Mouse (Mus musculus): ENCODE results near the gene Lsp1. TPM values are rescaled to one million over a fixed set of nuclear protein-coding genes. Genes with fewer than 3 reads are reported as not detected.

The Lsp1 gene
- polyA plus RNA-seq, 1 experiment from 2014 or later: 161 TPM

GRCm38 (mm10) chr7:142421826-142422225 lies 38.8 kb upstream of the Lsp1 start:
- Histone ChIP-seq H3K36me3 (ENCODE audit: insufficient read depth, low read length) (no peaks in the 10 kb centered on the region), H3K4me2 (ENCODE audit: low read length) (no peak overlapping the region), H3K4me1 (replicated peaks; ENCODE audit: insufficient read depth, low read length) (no peaks in the 10 kb centered on the region), H3K27ac (no peak overlapping the region), H3K27me3 (ENCODE audit: insufficient read depth, low read length) (no peaks in the 10 kb centered on the region), H3K9me3 (replicated peaks; ENCODE audit: low read length) (no peaks in the 10 kb centered on the region), H3K4me3 (replicated peaks; ENCODE audit: low read depth, low read length) (no peak overlapping the region), H3K9ac (ENCODE audit: low read depth, low read length) (no peak overlapping the region)
- TF ChIP-seq CTCF (IDR thresholded peaks at IDR 0.05; ENCODE audit: low read depth): no peak
- no peak for DNase-seq (ENCODE audit: low spot score)
- 81% methylated on average over 2 of the region's 2 CpGs for WGBS
- ATAC-seq (replicated peaks; ENCODE audit: low FRiP score, low read depth): no peak

DNA sequence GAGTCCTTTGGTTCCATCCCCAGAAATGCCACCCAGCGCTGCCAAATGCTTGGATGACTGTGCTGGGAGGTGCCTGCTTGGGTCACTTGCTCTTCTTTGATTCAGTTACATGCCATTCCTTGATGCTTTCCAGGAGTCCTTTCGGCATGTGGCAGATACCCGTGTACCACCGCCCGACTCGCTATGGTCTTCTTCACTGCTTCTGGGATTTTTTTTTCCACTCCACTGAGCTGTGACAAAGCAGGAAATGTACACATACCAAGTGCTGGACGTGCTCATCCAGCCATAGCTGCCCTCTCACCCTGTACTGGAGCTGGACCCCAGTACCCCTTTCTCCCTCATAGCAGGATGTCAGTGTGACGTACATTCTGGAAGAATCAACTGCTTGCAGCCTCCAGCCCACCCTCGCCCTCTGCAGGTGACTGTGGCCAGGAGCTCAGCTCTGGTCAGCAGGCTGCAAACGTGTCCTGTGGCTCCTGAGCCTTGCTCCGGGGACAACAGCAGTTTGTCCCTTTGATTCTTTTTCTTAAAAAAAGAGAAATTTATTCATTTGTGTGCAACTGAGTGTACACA lies 34.9 kb upstream of the Lsp1 start:
- Histone ChIP-seq H3K4me1 (replicated peaks; ENCODE audit: insufficient read depth, low read length) (0 out of 2 replicates have a peak, but pooled peaks cover 5% of the 10 kb centered on the region), H3K36me3 (ENCODE audit: insufficient read depth, low read length) (no peaks in the 10 kb centered on the region)
- peak; percentile 34; the same call in 1 of the 2 replicates for ATAC-seq (replicated peaks; ENCODE audit: low FRiP score, low read depth)

DNA sequence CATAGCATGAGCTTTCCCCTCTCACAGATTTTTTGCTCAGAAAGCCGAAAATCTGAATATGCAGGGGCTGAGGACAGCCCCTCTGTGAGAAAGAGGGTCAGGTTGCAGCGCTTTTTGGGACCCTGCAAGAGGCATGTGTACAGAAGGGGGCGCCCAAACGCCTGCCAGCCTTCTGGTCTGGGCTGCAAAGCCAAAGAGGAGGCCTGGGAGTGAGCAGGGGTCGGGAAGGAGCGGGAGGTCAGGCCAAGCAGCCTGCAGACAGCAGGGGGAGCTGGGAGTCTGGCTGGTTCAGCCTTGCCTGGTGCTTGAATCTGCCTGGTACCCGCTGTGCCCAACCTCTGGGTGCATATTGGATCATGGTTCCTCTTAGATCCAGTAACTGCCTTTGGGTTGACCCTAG lies 32.4 kb upstream of the Lsp1 start:
- Histone ChIP-seq H3K27ac (no peak overlapping the region), H3K27me3 (ENCODE audit: insufficient read depth, low read length) (no peaks in the 10 kb centered on the region)
- peak; percentile 33; the same call in 1 of the 2 replicates for ATAC-seq (replicated peaks; ENCODE audit: low FRiP score, low read depth)

More for the DNA sequence above, 34.9 kb upstream of the Lsp1 start:
- Histone ChIP-seq H3K27ac (no peak overlapping the region), H3K9me3 (replicated peaks; ENCODE audit: low read length) (no peaks in the 10 kb centered on the region), H3K4me2 (ENCODE audit: low read length) (no peak overlapping the region), H3K27me3 (ENCODE audit: insufficient read depth, low read length) (no peaks in the 10 kb centered on the region), H3K9ac (ENCODE audit: low read depth, low read length) (no peak overlapping the region), H3K4me3 (replicated peaks; ENCODE audit: low read depth, low read length) (no peak overlapping the region)
- WGBS: 37% methylated on average over 11 of the region's 11 CpGs
- TF ChIP-seq CTCF (IDR thresholded peaks at IDR 0.05; ENCODE audit: low read depth): peak; percentile 74
- peak; percentile 73 for DNase-seq (ENCODE audit: low spot score)

GRCm38 (mm10) chr7:142430160-142430678 lies 30.4 kb upstream of the Lsp1 start:
- Histone ChIP-seq H3K9me3 (replicated peaks; ENCODE audit: low read length) (no peaks in the 10 kb centered on the region), H3K4me1 (replicated peaks; ENCODE audit: insufficient read depth, low read length) (0 out of 2 replicates have a peak, but pooled peaks cover 5% of the 10 kb centered on the region), H3K9ac (ENCODE audit: low read depth, low read length) (no peak overlapping the region), H3K36me3 (ENCODE audit: insufficient read depth, low read length) (no peaks in the 10 kb centered on the region), H3K4me2 (ENCODE audit: low read length) (no peak overlapping the region), H3K4me3 (replicated peaks; ENCODE audit: low read depth, low read length) (no peak overlapping the region), H3K27ac (peak overlapping the region; percentile 16; the same call in 1 of the 2 replicates), H3K27me3 (ENCODE audit: insufficient read depth, low read length) (no peaks in the 10 kb centered on the region)
- TF ChIP-seq CTCF (IDR thresholded peaks at IDR 0.05; ENCODE audit: low read depth): no peak
- peak; percentile 31; the same call in 1 of the 2 replicates for ATAC-seq (replicated peaks; ENCODE audit: low FRiP score, low read depth)
- 32% methylated on average over 11 of the region's 12 CpGs for WGBS
- DNase-seq (ENCODE audit: low spot score): no peak

More for the DNA sequence above, 32.4 kb upstream of the Lsp1 start:
- Histone ChIP-seq H3K36me3 (ENCODE audit: insufficient read depth, low read length) (no peaks in the 10 kb centered on the region), H3K4me1 (replicated peaks; ENCODE audit: insufficient read depth, low read length) (0 out of 2 replicates have a peak, but pooled peaks cover 5% of the 10 kb centered on the region), H3K9me3 (replicated peaks; ENCODE audit: low read length) (no peaks in the 10 kb centered on the region), H3K4me3 (replicated peaks; ENCODE audit: low read depth, low read length) (no peak overlapping the region), H3K9ac (ENCODE audit: low read depth, low read length) (no peak overlapping the region), H3K4me2 (ENCODE audit: low read length) (no peak overlapping the region)
- WGBS: 11% methylated on average over 7 of the region's 7 CpGs
- peak; percentile 71 for TF ChIP-seq CTCF (IDR thresholded peaks at IDR 0.05; ENCODE audit: low read depth)
- peak; percentile 82 for DNase-seq (ENCODE audit: low spot score)

DNA sequence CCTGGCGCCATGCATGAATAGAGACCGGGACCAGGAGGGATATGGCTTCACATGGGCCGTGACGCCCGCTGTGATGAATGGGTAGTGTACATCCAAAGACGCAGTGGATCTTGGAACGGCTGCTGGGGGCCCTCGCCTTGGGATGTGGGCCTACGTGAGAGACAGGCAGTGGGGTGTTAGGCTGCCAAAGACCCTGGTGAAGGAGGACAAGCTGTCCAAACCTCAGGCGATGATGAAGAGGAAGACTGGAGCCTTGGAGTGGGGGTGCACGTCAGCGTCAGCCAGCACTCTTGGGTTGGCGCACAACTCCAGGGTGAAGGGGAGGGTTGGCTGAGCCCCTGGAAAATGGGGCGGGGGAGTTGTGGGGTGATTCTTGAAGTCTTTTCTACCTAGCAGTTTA lies 29.5 kb upstream of the Lsp1 start:
- Histone ChIP-seq H3K9me3 (replicated peaks; ENCODE audit: low read length) (no peaks in the 10 kb centered on the region), H3K4me3 (replicated peaks; ENCODE audit: low read depth, low read length) (no peak overlapping the region), H3K4me2 (ENCODE audit: low read length) (no peak overlapping the region), H3K9ac (ENCODE audit: low read depth, low read length) (no peak overlapping the region), H3K27ac (no peak overlapping the region), H3K27me3 (ENCODE audit: insufficient read depth, low read length) (no peaks in the 10 kb centered on the region), H3K36me3 (ENCODE audit: insufficient read depth, low read length) (no peaks in the 10 kb centered on the region), H3K4me1 (replicated peaks; ENCODE audit: insufficient read depth, low read length) (0 out of 2 replicates have a peak, but pooled peaks cover 5% of the 10 kb centered on the region)
- DNase-seq (ENCODE audit: low spot score) (no peak), ATAC-seq (replicated peaks; ENCODE audit: low FRiP score, low read depth) (no peak)
- 75% methylated on average over 14 of the region's 14 CpGs for WGBS
- TF ChIP-seq CTCF (IDR thresholded peaks at IDR 0.05; ENCODE audit: low read depth): no peak

GRCm38 (mm10) chr7:142433623-142434022 lies 27.0 kb upstream of the Lsp1 start:
- H3K27ac ChIP-seq: no peak overlapping the region; the same call in 1 of the 2 replicates

More at GRCm38 (mm10) chr7:142433623-142434022, 27.0 kb upstream of the Lsp1 start:
- TF ChIP-seq CTCF (IDR thresholded peaks at IDR 0.05; ENCODE audit: low read depth): no peak
- H3K9ac ChIP-seq (ENCODE audit: low read depth, low read length): no peak overlapping the region
- no peak for ATAC-seq (replicated peaks; ENCODE audit: low FRiP score, low read depth)
- no peak for DNase-seq (ENCODE audit: low spot score)
- no peaks in the 10 kb centered on the region for H3K9me3 ChIP-seq (replicated peaks; ENCODE audit: low read length)
- H3K27me3 ChIP-seq (ENCODE audit: insufficient read depth, low read length): no peaks in the 10 kb centered on the region
- 43% methylated on average over 19 of the region's 19 CpGs for WGBS
- 0 out of 2 replicates have a peak, but pooled peaks cover 5% of the 10 kb centered on the region for H3K4me1 ChIP-seq (replicated peaks; ENCODE audit: insufficient read depth, low read length)
- no peaks in the 10 kb centered on the region for H3K36me3 ChIP-seq (ENCODE audit: insufficient read depth, low read length)
- H3K4me3 ChIP-seq (replicated peaks; ENCODE audit: low read depth, low read length): no peak overlapping the region
- H3K4me2 ChIP-seq (ENCODE audit: low read length): no peak overlapping the region
